Mouse (Mus musculus) liver, adult 2 months (tissue): Measurements from ENCODE around the gene Gng7.

Experiments
- CTCF ChIP-seq: fragments of 200-500 bp; IDR thresholded peaks from 2 replicates; pipeline ENCODE4 v1.5.1; 2011; ENCODE audit warnings: low read depth, low read length, control low read depth
- POLR2A ChIP-seq: fragments of 200-500 bp; IDR thresholded peaks from 2 replicates; pipeline ENCODE4 v1.6.1; 2011; ENCODE audit warnings: low read length, control low read depth; ENCODE audit not compliant: insufficient read depth; ENCODE audit errors: extremely low read depth

DNA sequence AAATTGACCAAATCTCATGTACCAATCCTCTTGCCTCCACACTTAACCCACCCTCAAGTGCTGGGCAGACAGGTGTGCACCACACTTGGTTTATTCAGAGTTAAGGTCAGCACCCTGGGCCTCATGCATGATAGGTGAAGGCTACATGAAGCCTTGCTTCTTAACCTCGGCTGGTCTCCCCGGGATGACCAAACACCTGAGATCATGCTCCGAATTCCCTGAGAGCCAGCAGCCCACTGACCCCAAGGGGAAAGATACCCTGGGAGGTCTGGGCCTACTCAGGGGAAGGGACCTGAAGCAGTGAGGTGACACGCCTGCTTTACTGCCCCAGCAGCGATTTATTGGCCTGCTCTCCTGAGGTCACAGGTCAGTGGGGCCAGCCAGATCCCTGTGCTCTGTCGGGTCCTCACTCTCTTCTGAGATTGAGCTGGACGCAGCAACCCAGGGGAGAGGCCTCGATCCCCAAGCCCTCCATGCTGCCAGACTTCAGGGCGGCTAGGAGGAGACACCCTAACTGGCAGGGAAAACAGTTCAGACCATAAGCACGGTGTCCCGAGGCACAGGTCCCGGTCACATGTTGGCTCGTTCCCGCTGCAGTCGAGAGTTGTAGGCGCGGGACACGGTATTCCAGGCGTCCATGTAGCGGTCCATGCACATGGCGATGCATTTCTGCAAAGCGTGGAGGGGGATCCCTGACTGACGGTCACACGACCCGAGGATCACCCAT, 115.0 kb downstream of the Gng7 start:
- TF ChIP-seq CTCF (no peak), POLR2A (no peak)
